Mouse (Mus musculus) embryonic facial prominence, embryonic 14.5 days (tissue): ENCODE results near the gene Kif13a. TPM values are rescaled to one million over a fixed set of nuclear protein-coding genes. Genes with fewer than 3 reads are reported as not detected.

Experiments used
- ATAC-seq: fragments of 200-750 bp; cut with Nextera tagmentation; 2 replicates; pipeline ENCODE4 v1.8.0; 2017; ENCODE audit warnings: low read depth, moderate number of reproducible peaks, moderate TSS enrichment
- DNase-seq: peaks from one replicate; pipeline ENCODE4 v3.0.0-alpha.2; 2015; ENCODE audit warnings: low spot score
- H3K27ac ChIP-seq: fragments of 300-500 bp; sonication (generic); replicated peaks from 2 replicates; pipeline ENCODE4 v1.5.1; 2014; ENCODE audit warnings: low read depth, mild to moderate bottlenecking, low read length, moderate library complexity
- H3K27me3 ChIP-seq: fragments of 300-500 bp; sonication (generic); replicated peaks from 2 replicates; pipeline ENCODE4 v1.6.1; 2014; ENCODE audit warnings: low read length; ENCODE audit not compliant: control insufficient read depth, insufficient read depth
- H3K36me3 ChIP-seq: fragments of 300-500 bp; sonication (generic); 2 replicates; pipeline ENCODE4 v1.6.1; 2014; ENCODE audit warnings: low read length, mixed read lengths; ENCODE audit not compliant: control insufficient read depth, insufficient read depth
- H3K4me1 ChIP-seq: fragments of 300-500 bp; sonication (generic); 2 replicates; pipeline ENCODE4 v1.6.1; 2014; ENCODE audit warnings: antibody characterized with exemption, low read length; ENCODE audit not compliant: control insufficient read depth, insufficient read depth
- H3K4me2 ChIP-seq: fragments of 300-500 bp; sonication (generic); 2 replicates; pipeline ENCODE4 v1.6.1; 2014; ENCODE audit warnings: low read depth, mild to moderate bottlenecking, low read length, moderate library complexity, mixed read lengths
- H3K4me3 ChIP-seq: fragments of 300-500 bp; sonication (generic); 2 replicates; pipeline ENCODE4 v1.5.1; 2014; ENCODE audit warnings: low read depth, mild to moderate bottlenecking, low read length
- H3K9ac ChIP-seq: fragments of 300-500 bp; sonication (generic); 2 replicates; pipeline ENCODE4 v1.6.1; 2014; ENCODE audit warnings: low read depth, mild to moderate bottlenecking, low read length, moderate library complexity, mixed read lengths
- H3K9me3 ChIP-seq: fragments of 300-500 bp; sonication (generic); 2 replicates; pipeline ENCODE4 v1.6.1; 2016; ENCODE audit warnings: low read length; ENCODE audit not compliant: control insufficient read depth
- WGBS: fragments of 180-500 bp; shearing (Covaris S2); extraction: QIAGEN DNeasy Blood & Tissue Kit; methylation state at CpG from one replicate; pipeline ENCODE4 v1.1.7; 2014; 5-methylcytosine and 5-hydroxymethylcytosine counted together
- polyA plus RNA-seq: library from polyadenylated mRNA; unstranded; fragments of >200 nt; fragmentation: Nextera tagmentation; extraction: Ambion mirVana; gene quantifications from 2 replicates; pipeline ENCODE4 v1.2.1, GENCODE M21; 2014

Gene Kif13a
- polyA plus RNA-seq, 1 experiment from 2014 or later, result 24.0 TPM

- Histone ChIP-seq H3K4me3 (peak overlapping the region; percentile 98), H3K27ac (peak overlapping the region; percentile 59; the same call in 1 of the 2 replicates), H3K27me3 (no peaks in the 10 kb centered on the region), H3K9ac (peak overlapping the region; percentile 95), H3K9me3 (no peaks in the 10 kb centered on the region), H3K36me3 (no peaks in the 10 kb centered on the region), H3K4me1 (peaks cover 10% of the 10 kb centered on the region; the same call in 1 of the 2 replicates), H3K4me2 (peak overlapping the region; percentile 78)
- 33% methylated on average over 5 of the region's 5 CpGs for WGBS
- no peak for DNase-seq
- no peak for ATAC-seq
These were observed 201.3 kb downstream of the Kif13a start for GRCm38 (mm10) chr13:46728411-46728810.

GRCm38 (mm10) chr13:46727837-46728268, 201.8 kb downstream of the Kif13a start, which contains the start of gene Nup153:
TSS of gene Nup153 (minus strand) at chr13:46727940.
- Histone ChIP-seq H3K4me1 (peaks cover 10% of the 10 kb centered on the region; the same call in 1 of the 2 replicates), H3K9me3 (no peaks in the 10 kb centered on the region), H3K27ac (peak within 1 kb of the TSS; percentile 98), H3K27me3 (no peaks in the 10 kb centered on the region), H3K4me2 (peak within 1 kb of the TSS; percentile 78), H3K36me3 (no peaks in the 10 kb centered on the region), H3K9ac (peak within 1 kb of the TSS; percentile 95), H3K4me3 (peak within 1 kb of the TSS; percentile 98)
- DNase-seq (peak; percentile 98), ATAC-seq (peak; percentile 96)
- WGBS, result 0% methylated on average over 15 of the region's 51 CpGs

- WGBS, result 0% methylated on average over 11 of the region's 85 CpGs
- Histone ChIP-seq H3K4me3 (peak overlapping the region; percentile 98), H3K4me2 (peak overlapping the region; percentile 78)
These were observed 202.4 kb downstream of the Kif13a start for GRCm38 (mm10) chr13:46727038-46727836.

GRCm38 (mm10) chr13:46726288-46727037, 203.2 kb downstream of the Kif13a start:
- no peaks in the 10 kb centered on the region for H3K27me3 ChIP-seq
- peak overlapping the region; percentile 98 for H3K4me3 ChIP-seq
- peak overlapping the region; percentile 98 for H3K27ac ChIP-seq
- peak overlapping the region; percentile 78 for H3K4me2 ChIP-seq
- no peak for ATAC-seq
- H3K9ac ChIP-seq, result peak overlapping the region; percentile 95
- H3K4me1 ChIP-seq, result peaks cover 10% of the 10 kb centered on the region; the same call in 1 of the 2 replicates
- no peaks in the 10 kb centered on the region for H3K9me3 ChIP-seq
- DNase-seq, result peak; percentile 23
- H3K36me3 ChIP-seq, result no peaks in the 10 kb centered on the region
- WGBS, result under 1% methylated on average over 30 of the region's 30 CpGs

More at GRCm38 (mm10) chr13:46727038-46727836, 202.4 kb downstream of the Kif13a start:
- H3K27ac ChIP-seq, result peak overlapping the region; percentile 98
- no peaks in the 10 kb centered on the region for H3K27me3 ChIP-seq
- H3K9me3 ChIP-seq, result no peaks in the 10 kb centered on the region
- ATAC-seq, result peak; percentile 83
- DNase-seq, result peak; percentile 74
- H3K9ac ChIP-seq, result peak overlapping the region; percentile 95
- no peaks in the 10 kb centered on the region for H3K36me3 ChIP-seq
- H3K4me1 ChIP-seq, result peaks cover 10% of the 10 kb centered on the region; the same call in 1 of the 2 replicates

GRCm38 (mm10) chr13:46725227-46725626, 204.4 kb downstream of the Kif13a start:
- no peaks in the 10 kb centered on the region for H3K36me3 ChIP-seq
- H3K4me3 ChIP-seq, result 0 out of 2 replicates have a peak overlapping the region, but pooled peaks have one; percentile 98
- ATAC-seq (no peak), DNase-seq (peak; percentile 27)
- H3K4me1 ChIP-seq, result peaks cover 10% of the 10 kb centered on the region; the same call in 1 of the 2 replicates
- WGBS, result 24% methylated on average over 2 of the region's 2 CpGs
- no peaks in the 10 kb centered on the region for H3K27me3 ChIP-seq
- H3K9ac ChIP-seq, result no peak overlapping the region
- H3K9me3 ChIP-seq, result no peaks in the 10 kb centered on the region
- H3K27ac ChIP-seq, result no peak overlapping the region
- H3K4me2 ChIP-seq, result peak overlapping the region; percentile 78

- Histone ChIP-seq H3K4me1 (peaks cover 10% of the 10 kb centered on the region; the same call in 1 of the 2 replicates), H3K4me2 (peak overlapping the region; percentile 78; the same call in 1 of the 2 replicates), H3K9me3 (no peaks in the 10 kb centered on the region), H3K27ac (no peak overlapping the region), H3K9ac (no peak overlapping the region), H3K4me3 (no peak overlapping the region), H3K36me3 (no peaks in the 10 kb centered on the region), H3K27me3 (no peaks in the 10 kb centered on the region)
- no peak for ATAC-seq
- peak; percentile 13 for DNase-seq
These were observed 205.3 kb downstream of the Kif13a start for GRCm38 (mm10) chr13:46724371-46724770.

GRCm38 (mm10) chr13:46721009-46721408, 208.7 kb downstream of the Kif13a start:
- Histone ChIP-seq H3K9me3 (no peaks in the 10 kb centered on the region), H3K4me3 (no peak overlapping the region), H3K36me3 (peaks cover 11% of the 10 kb centered on the region; the same call in 1 of the 2 replicates), H3K9ac (no peak overlapping the region), H3K4me1 (peaks cover 10% of the 10 kb centered on the region; the same call in 1 of the 2 replicates), H3K4me2 (no peak overlapping the region), H3K27ac (no peak overlapping the region), H3K27me3 (no peaks in the 10 kb centered on the region)
- no peak for ATAC-seq
- no peak for DNase-seq

- WGBS, result 85% methylated on average over 5 of the region's 5 CpGs
- Histone ChIP-seq H3K4me2 (no peak overlapping the region), H3K36me3 (peaks cover 18% of the 10 kb centered on the region; the same call in 1 of the 2 replicates), H3K4me1 (no peaks in the 10 kb centered on the region), H3K27me3 (no peaks in the 10 kb centered on the region), H3K9me3 (no peaks in the 10 kb centered on the region), H3K9ac (no peak overlapping the region), H3K4me3 (no peak overlapping the region), H3K27ac (no peak overlapping the region)
- ATAC-seq (no peak), DNase-seq (no peak)
These were observed 210.7 kb downstream of the Kif13a start for GRCm38 (mm10) chr13:46718893-46719400.
